Mouse (Mus musculus) layer of hippocampus, postnatal 10 days (tissue): ENCODE measurements around the gene Gramd1b. TPM values are rescaled to one million over a fixed set of nuclear protein-coding genes. Genes with fewer than 3 reads are reported as not detected.
A peak's percentile ranks its signal among the peaks of the same experiment; 100 is the strongest.

Experiments
- DNase-seq, 2 experiments: peaks; one replicate each; pipeline ENCODE4 v3.0.0; 2021; ENCODE audit warnings: low spot score in 2 of 2
- total RNA-seq, 2 experiments: library from RNA; stranded (reverse); gene quantifications; 2 replicates each; pipeline ENCODE4 v1.2.3; 2021

Gramd1b gene
- total RNA-seq, 2 experiments from 2014 or later: 122 to 128 TPM

- DNase-seq: no peak
Measured at GRCm38 (mm10) chr9:40375518-40375917, 155.7 kb downstream of the Gramd1b start.

DNA sequence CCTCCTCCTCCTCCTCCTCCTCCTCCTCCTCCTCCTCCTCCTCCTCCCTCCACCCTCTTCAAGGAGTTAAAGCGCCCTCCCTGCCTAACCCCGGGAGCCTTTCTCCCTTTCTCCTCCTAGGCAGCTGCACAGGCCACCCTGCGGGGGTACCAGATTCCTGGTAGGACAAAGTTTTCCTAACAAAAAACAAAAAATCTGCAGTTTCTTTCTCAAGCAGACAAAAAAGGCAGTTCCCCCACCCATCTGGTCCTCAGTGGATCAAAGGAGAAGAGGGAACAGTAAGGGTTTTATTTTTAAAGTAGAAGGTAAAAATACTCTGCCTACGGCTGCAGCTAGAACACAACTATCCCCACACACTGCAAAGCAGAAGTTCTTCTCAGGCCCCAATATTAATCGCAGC lies 156.2 kb downstream of the Gramd1b start:
- no peak for DNase-seq

DNA sequence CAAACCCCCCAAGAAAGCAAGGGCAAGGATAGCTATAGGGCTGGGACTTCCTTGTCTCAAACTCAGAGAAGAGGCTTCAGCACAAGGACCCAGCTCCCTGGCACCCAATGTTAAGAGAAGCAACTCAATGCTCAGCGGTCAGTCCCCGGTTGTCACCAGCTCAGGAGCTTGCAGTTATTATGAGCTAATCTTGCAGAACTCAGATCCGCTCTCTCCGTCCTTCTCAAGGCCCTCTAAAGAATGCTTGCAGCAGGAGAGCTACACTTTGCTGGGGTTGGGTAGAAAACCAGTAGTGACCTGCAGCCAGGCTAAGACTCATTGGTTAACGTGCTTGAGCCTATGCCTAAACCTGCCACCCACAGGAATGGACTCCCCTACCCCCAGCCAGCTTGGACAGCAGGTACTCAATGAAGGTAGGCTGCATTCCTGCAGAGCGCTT lies 156.6 kb downstream of the Gramd1b start:
- DNase-seq: no peak

DNA sequence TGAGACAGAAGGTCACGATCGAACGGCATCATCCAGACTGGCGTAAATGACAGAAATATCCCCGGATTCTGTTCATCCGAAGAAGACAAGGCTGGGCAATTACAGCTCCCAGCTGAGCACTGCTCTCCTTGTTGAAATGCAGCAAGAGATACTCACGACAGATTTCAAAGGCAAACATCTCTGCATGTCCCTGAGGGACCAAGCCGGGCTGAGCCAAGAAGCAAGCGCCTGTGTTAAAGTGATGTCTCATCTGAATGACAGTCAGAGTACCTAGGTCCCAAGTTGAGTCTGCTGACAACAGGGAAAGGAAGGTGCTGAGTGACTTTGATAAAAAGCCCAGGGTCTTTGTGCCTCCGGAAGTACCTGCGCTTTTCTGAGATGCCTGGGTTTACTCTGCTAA lies 157.1 kb downstream of the Gramd1b start:
- DNase-seq: no peak

DNA sequence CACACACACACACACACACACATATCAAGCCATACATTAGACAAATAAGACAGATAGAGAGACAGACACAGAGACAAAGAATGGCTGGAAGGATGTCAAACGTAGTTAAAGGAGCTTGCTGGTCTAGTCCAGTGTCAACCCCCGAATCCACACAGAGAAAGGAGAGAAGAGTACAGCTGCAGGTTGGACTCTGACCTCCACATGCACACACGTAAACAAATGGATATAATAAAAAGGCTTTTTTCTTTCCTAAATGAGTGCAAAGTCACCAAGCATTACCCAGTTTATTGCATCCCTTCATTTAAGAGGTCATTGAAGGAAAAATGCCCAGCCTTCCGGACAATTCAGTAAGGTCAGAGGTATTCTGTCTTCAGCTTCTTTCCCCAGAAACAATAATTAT lies 161.0 kb downstream of the Gramd1b start:
- no peak for DNase-seq

- no peak for DNase-seq
Measured at GRCm38 (mm10) chr9:40366795-40367194, 164.4 kb downstream of the Gramd1b start.

GRCm38 (mm10) chr9:40364312-40364711 lies 166.9 kb downstream of the Gramd1b start:
- no peak for DNase-seq

GRCm38 (mm10) chr9:40361970-40362369 lies 169.2 kb downstream of the Gramd1b start:
- no peak for DNase-seq

DNA sequence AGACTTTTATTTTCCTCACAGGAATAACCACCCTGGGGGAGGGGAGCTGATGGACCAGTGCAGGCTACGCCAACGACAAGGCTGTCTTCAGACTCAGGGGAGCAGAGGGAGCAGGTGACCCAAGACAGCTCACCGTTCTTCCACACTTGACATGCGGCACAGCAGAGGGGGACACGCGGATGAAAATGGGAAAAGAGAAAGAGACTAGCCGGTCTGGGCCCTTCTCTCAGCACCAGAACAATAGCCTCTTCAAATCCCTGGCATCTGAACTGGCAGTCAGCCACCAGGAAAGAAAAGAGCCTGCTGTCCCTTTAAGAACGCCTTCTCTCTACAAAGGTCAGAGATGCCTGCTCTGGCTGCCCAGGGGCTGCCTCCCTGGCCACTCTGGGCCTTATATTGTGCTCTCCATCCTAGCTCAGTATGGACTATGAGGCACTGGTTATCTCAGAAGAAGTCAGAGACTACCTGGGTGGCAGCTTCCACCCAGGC lies 172.7 kb downstream of the Gramd1b start:
- DNase-seq: peak; percentile 51 to 58

DNA sequence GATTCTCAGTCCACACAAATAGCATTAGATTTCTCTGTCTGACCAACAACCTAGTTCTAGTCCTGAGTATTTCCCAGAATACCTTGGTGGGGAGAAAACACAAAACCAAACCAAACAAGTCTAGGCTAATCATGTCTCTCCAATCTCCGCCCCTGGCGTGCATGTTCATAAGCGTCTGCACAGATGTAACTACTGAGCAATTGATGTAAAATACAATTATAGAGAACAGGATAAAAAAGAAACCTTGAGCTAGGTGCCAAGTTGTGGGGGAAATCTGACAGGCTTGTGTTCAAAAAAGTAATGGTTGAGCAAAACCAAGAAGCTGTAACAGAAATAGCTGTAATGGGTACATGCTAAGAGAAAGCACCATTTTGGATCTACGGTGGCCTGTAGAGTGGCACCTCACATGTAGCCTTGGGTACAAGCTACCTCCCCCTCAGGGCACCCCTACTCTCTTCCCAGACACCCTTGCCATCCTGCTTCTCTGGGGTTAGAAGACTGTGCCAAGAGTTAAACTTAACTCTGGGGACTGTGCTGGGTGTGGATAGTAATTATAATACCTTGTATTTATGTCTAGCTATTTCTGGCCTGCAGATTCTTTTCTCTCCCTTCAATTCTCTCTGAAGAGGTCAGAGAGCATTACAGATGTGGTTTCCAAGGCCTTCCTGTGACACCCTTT lies 174.3 kb downstream of the Gramd1b start:
- DNase-seq: no peak

GRCm38 (mm10) chr9:40356368-40356767 lies 174.8 kb downstream of the Gramd1b start:
- DNase-seq: no peak

- no peak for DNase-seq
Measured at GRCm38 (mm10) chr9:40355406-40355805, 175.8 kb downstream of the Gramd1b start.

DNA sequence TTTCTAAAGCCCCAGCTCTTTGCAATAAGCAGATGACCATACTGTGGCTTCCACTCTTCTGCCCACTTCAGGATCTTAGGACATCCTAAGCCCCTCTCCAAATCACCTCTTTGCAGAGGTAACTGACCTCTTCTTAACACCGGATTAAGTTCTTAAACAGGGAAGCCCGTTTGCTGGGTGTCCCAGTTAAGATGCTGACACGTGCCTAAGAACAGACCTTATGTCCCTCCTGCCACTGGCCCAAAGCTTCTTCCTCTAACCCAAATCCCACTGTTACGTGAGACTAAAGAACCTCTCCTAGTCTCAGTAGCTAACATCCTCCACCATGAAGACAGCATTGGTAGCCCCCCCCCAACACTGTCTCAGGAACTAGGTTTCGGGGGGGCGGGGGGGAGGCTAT lies 177.6 kb downstream of the Gramd1b start:
- DNase-seq: no peak

DNA sequence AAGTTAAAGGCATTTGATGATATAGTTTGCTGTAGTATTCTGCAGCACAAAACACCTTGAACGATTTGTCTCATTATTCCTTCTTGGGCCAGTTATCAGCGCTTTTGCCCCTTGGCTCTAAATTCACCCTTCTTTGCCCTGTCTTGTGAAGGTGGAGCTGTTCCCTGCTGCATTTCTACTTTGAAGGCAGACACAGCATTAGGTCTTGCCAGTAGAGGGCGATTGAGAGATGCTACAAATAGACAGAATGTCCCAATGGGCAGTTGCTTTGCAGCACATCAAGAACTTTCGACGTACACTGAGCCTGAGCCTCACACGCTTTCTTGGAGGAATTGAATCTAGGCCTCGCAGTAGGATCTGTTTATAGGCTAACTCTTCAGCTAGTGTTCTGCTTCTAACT lies 180.5 kb downstream of the Gramd1b start:
- peak; percentile 62 to 70 for DNase-seq

- no peak for DNase-seq
Measured at GRCm38 (mm10) chr9:40350052-40350451, 181.1 kb downstream of the Gramd1b start.

- no peak for DNase-seq
Measured at GRCm38 (mm10) chr9:40349554-40349953, 181.6 kb downstream of the Gramd1b start.

DNA sequence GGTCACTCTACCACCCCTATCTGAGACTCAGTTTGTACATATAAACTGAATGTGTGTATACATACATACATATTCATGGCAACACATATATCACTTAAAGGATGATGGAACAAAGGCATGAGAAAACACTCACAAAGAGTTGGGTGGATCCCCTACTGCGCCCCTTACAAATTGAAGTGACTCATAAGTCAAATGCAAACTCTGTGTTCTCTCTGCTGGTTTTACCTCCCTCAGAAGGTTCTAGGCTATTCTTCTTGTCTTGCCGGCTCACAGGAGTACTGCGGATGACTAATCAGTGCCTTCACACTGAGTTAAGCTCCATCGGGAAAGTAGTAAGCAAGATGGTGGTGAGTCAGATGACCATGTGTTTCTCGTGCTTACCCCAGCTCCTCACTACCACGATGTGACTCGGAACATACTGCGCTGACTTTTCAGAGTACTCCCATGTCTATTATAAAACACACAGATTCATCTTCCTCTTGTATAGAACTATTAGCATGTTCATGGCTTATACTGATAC lies 182.4 kb downstream of the Gramd1b start:
- no peak for DNase-seq

GRCm38 (mm10) chr9:40346232-40346984 lies 184.8 kb downstream of the Gramd1b start:
- DNase-seq: peak; percentile 80 to 87

GRCm38 (mm10) chr9:40345493-40346231 lies 185.5 kb downstream of the Gramd1b start:
- peak; percentile 57 to 64 for DNase-seq

GRCm38 (mm10) chr9:40344801-40345492 lies 186.2 kb downstream of the Gramd1b start:
- no peak for DNase-seq

- no peak for DNase-seq
Measured at GRCm38 (mm10) chr9:40343828-40344227, 187.4 kb downstream of the Gramd1b start.
